Mouse (Mus musculus): ENCODE measurements around the gene Ppp4r4.

DNA sequence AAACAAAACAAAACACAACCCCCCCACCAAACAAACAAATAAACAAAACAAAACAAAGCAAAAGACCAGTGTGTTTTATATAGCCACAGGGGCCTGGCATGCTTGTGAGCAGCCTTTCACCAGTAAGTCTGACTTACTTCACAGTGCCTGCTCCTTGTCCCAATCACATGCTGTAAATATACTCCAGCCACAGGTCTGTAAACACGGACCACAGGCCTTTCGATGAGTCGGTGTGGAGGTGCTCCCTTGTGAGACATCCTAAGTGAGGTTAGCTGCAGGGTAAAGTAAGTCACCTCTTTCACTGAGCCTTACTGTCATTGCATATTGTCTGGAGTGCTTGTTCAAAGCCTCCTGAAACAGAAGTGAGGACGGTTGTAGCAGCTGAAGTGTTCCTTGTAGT lies 16.4 kb downstream of the Ppp4r4 start:
- no peak for TF ChIP-seq CTCF (IDR thresholded peaks at IDR 0.05)
- no peak for TF ChIP-seq EP300 (IDR thresholded peaks at IDR 0.05)
